Mouse (Mus musculus): Measurements from ENCODE around the gene Sidt1. TPM values are rescaled to one million over a fixed set of nuclear protein-coding genes. Genes with fewer than 3 reads are reported as not detected.
A peak's percentile ranks its signal among the peaks of the same experiment; 100 is the strongest.

The Sidt1 gene
- total RNA-seq (2021) = under 1 TPM; 0.08 to 0.11 TPM
- long read RNA-seq, experiment 1 = 0 reads
- long read RNA-seq, experiment 2 = 0 reads

GRCm38 (mm10) chr16:44332861-44333284 is at the start of gene Sidt1:
Gene Sidt1 (minus strand): TSS chr16:44333196.
- intact Hi-C loops (cut with DNase I) = no loop called here
- Histone ChIP-seq H3K4me3 (peak within 1 kb of the TSS; percentile 74), H3K27ac (peak within 1 kb of the TSS; percentile 20; the same call in 1 of the 2 replicates)
- no peak; the same call in 1 of the 2 replicates for TF ChIP-seq CTCF (IDR thresholded peaks at IDR 0.05)
- no peak for DNase-seq

- no peak for DNase-seq
- Histone ChIP-seq H3K27ac (no peak overlapping the region), H3K4me3 (no peak overlapping the region)
- no peak for TF ChIP-seq CTCF (IDR thresholded peaks at IDR 0.05)
- intact Hi-C loops (cut with DNase I) = no loop called here
These were observed 48.6 kb upstream of the Sidt1 start for GRCm38 (mm10) chr16:44381578-44381977.

- H3K4me3 ChIP-seq = no peak overlapping the region
- no peak for TF ChIP-seq CTCF (IDR thresholded peaks at IDR 0.05)
- DNase-seq = no peak
- intact Hi-C loops (cut with DNase I) = no loop called here
- no peak overlapping the region for H3K27ac ChIP-seq
These were observed 47.0 kb upstream of the Sidt1 start for GRCm38 (mm10) chr16:44380006-44380405.

- no peak for DNase-seq
- intact Hi-C loops (cut with DNase I) = no loop called here
- no peak overlapping the region for H3K4me3 ChIP-seq
- TF ChIP-seq CTCF (IDR thresholded peaks at IDR 0.05) = no peak
- H3K27ac ChIP-seq = no peak overlapping the region
These were observed 42.5 kb upstream of the Sidt1 start for GRCm38 (mm10) chr16:44375459-44375858.

GRCm38 (mm10) chr16:44365522-44365921 is 32.5 kb upstream of the Sidt1 start:
- DNase-seq = no peak
- intact Hi-C loops (cut with DNase I) = loop anchor here (10.0 kb wide), 2 partner anchors 221 to 251 kb away; no protein-coding TSS in a partner anchor
- Histone ChIP-seq H3K27ac (no peak overlapping the region), H3K4me3 (no peak overlapping the region)
- TF ChIP-seq CTCF (IDR thresholded peaks at IDR 0.05) = no peak

- intact Hi-C loops (cut with DNase I) = loop anchor here (1.0 to 10.0 kb wide), 4 partner anchors 63 to 247 kb away; no protein-coding TSS in a partner anchor
- peak; percentile 90 for TF ChIP-seq CTCF (IDR thresholded peaks at IDR 0.05)
These were observed 29.2 kb upstream of the Sidt1 start for GRCm38 (mm10) chr16:44361921-44362890.

GRCm38 (mm10) chr16:44357571-44358268 is 24.7 kb upstream of the Sidt1 start:
- intact Hi-C loops (cut with DNase I) = no loop called here
- TF ChIP-seq CTCF (IDR thresholded peaks at IDR 0.05) = no peak
- peak overlapping the region; percentile 75 for H3K27ac ChIP-seq

More at GRCm38 (mm10) chr16:44361921-44362890, 29.2 kb upstream of the Sidt1 start:
- DNase-seq = peak; percentile 47
- Histone ChIP-seq H3K27ac (peak overlapping the region; percentile 77), H3K4me3 (no peak overlapping the region)

GRCm38 (mm10) chr16:44356291-44356690 is 23.3 kb upstream of the Sidt1 start:
- H3K27ac ChIP-seq = peak overlapping the region; percentile 75
- intact Hi-C loops (cut with DNase I) = no loop called here
- no peak for DNase-seq
- TF ChIP-seq CTCF (IDR thresholded peaks at IDR 0.05) = no peak
- H3K4me3 ChIP-seq = no peak overlapping the region

More at GRCm38 (mm10) chr16:44357571-44358268, 24.7 kb upstream of the Sidt1 start:
- DNase-seq = peak; percentile 49
- H3K4me3 ChIP-seq = no peak overlapping the region

GRCm38 (mm10) chr16:44349801-44350397 is 16.9 kb upstream of the Sidt1 start:
- intact Hi-C loops (cut with DNase I) = no loop called here
- no peak for TF ChIP-seq CTCF (IDR thresholded peaks at IDR 0.05)
- H3K4me3 ChIP-seq = no peak overlapping the region
- no peak for DNase-seq
- H3K27ac ChIP-seq = peak overlapping the region; percentile 95; the same call in 1 of the 2 replicates

GRCm38 (mm10) chr16:44347071-44347901 is 14.3 kb upstream of the Sidt1 start, which contains the start of gene Spice1:
Gene Spice1 (plus strand): TSS chr16:44347121.
- peak; percentile 68 for TF ChIP-seq CTCF (IDR thresholded peaks at IDR 0.05)
- intact Hi-C loops (cut with DNase I) = no loop called here
- H3K27ac ChIP-seq = peak within 1 kb of the TSS; percentile 95

GRCm38 (mm10) chr16:44337541-44337940 is 4.5 kb upstream of the Sidt1 start:
- Histone ChIP-seq H3K4me3 (no peak overlapping the region), H3K27ac (no peak overlapping the region)
- intact Hi-C loops (cut with DNase I) = no loop called here
- TF ChIP-seq CTCF (IDR thresholded peaks at IDR 0.05) = no peak
- DNase-seq = no peak

More at GRCm38 (mm10) chr16:44347071-44347901, 14.3 kb upstream of the Sidt1 start, which contains the start of gene Spice1:
- peak within 1 kb of the TSS; percentile 90 for H3K4me3 ChIP-seq
- DNase-seq = peak; percentile 97
